Mouse (Mus musculus): ENCODE measurements around the gene Slc6a21. TPM values are rescaled to one million over a fixed set of nuclear protein-coding genes. Genes with fewer than 3 reads are reported as not detected.
A peak's percentile ranks its signal among the peaks of the same experiment; 100 is the strongest.

The Slc6a21 gene
- total RNA-seq, 2 experiments from 2014 or later: not detected

DNA sequence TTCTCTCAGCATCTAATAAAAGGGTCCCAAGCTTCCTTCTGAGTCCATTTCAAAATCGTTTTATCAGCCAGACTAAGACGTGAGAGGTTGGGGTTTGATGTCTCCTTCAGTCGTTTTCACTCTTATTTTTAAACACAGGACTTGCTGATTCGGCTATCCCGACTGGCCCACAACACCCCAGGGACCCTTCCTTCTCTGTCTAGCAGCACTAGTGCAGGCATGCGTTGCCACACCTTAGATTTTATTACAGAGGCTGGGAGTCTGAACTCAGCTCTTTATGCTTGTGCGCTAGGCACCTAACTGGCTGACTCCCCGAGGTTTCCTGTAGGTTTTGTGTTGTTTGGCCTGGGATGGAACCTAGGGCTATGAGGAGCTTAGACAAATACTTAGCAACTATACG, 36.2 kb downstream of the Slc6a21 start:
- DNase-seq (ENCODE audit: low spot score in 2 of 2): no peak

DNA sequence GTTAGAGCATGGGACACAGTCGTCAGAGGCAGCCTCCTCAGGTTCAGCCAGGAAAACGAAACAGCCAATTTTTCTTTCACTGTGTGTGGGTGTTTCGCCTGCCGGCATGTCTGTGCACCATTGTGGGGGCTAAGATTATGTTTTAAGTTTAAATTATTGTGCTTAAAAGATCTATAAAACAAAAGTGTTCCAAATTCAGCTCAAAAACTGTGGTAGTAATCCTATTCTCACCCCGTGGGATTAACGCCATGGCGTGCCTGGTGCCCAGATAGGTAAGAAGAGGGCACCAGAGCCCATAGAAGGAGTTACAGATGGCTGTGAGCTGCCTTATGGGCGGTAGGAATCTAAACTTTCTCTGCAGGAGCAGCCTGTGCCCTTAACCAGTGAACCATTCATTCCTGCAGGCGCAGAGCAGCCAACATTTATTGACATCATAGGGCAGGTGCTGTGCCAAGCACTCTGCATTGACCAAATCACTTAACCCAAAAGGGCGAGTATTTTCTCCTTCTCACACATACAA, 37.9 kb downstream of the Slc6a21 start:
- peak in 1 of 2 experiments; percentile 71 for DNase-seq (ENCODE audit: low spot score in 2 of 2)

DNA sequence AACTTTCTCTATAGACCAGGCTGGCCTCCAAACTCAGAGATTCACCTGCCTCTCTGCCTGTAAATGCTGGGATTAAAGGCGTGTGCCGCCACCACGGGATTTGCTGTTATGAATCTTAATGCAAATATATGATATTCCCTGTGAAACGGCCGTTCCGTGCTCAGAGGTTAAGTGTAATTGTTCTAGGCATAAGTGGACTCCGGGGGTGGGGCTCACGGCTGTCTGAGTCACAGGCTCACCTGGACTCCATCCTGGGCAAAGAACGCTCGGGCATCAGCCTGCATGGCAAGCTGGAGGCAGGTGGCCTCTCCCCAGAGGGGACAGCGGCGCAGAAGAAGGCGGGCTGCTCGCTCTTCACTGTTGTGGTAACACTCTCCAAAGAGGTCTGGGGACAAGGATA, 39.2 kb downstream of the Slc6a21 start:
- DNase-seq (ENCODE audit: low spot score in 2 of 2): no peak

DNA sequence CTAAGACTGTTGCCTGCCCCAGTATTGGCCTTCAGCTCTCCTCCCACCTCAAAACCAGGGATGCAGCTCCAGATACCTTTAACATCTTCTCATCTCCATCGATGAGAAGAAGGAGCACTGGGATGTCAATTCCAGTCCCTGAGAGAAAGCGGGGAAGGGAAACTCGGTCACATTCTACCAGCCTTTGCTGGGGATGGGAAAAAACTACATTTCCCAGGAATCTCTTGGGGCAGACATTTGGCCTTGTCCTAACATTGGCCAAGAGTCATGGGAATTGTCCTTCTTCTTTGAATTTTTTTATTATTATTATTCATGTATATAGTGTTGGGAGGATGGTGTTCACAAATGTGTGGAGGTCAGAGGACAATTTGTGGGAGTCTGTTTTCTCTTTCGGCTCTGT, 44.9 kb downstream of the Slc6a21 start:
- DNase-seq (ENCODE audit: low spot score in 2 of 2): no peak

DNA sequence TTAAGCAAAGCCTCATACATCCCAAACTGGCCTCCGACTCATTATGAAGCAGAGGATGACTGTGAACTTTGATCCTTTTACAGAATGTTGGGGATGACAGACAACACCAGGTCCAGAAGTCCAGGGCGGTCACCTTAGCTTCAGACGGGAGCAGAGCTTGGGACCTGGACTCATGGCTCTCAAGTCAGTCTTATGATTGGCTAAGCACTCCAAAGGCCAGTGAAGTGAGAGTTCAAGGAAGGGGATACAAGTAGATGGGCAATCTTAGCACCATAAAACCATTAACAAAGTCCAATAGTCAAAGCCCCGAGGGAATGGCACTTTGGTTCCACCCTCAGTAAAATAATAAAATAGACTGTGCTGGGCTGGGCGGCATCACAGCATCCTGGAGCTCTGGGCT, 45.8 kb downstream of the Slc6a21 start:
- no peak for DNase-seq (ENCODE audit: low spot score in 2 of 2)

DNA sequence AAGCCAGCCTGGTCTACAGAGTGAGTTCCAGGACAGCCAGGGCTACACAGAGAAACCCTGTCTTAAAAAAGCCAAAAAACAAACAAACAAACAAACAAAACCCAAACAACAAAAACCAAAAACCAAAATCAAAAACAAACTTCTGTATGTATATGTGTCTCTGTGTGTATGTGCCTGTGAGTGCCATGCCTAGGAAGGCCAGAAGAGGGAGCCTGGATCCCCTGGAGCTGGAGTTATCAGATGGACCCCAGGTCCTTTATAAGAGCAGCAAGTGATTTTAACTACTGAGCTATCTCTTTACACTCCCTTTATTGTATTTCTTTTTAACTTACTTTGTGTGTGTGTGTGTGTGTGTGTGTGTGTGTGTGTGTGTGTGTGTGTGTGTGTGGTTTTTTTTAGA, 48.5 kb downstream of the Slc6a21 start:
- no peak for DNase-seq (ENCODE audit: low spot score in 2 of 2)

DNA sequence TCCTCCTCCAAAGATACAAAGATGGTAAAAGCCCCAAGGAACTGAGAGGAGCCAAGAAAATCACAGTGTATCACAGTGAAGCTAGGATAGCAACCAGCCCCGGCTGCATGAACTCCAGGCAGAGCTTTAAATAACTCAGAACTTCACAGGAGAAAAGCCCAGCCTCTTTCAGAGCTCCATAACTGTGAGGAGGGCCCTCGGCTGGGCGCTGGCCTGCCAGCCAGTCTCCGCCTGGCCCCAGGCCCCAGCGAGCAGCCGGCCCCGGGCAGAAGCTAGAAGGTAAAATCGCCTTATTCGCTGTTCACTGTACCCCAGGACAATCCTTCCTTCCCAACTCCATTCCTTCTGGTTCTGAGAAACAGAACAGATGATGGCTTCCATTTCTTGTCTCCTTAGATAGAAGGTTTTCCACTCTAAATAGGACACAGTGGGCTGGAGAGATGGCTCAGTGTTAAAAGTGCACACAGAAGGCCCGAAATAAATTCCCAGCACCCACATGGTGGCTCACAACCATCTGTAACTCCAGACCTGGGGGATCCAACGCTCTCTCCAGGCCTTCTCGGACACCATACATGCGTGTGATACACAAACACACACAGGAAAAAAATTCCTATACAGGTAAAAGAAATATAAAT, 51.6 kb downstream of the Slc6a21 start:
- DNase-seq (ENCODE audit: low spot score in 2 of 2): no peak

DNA sequence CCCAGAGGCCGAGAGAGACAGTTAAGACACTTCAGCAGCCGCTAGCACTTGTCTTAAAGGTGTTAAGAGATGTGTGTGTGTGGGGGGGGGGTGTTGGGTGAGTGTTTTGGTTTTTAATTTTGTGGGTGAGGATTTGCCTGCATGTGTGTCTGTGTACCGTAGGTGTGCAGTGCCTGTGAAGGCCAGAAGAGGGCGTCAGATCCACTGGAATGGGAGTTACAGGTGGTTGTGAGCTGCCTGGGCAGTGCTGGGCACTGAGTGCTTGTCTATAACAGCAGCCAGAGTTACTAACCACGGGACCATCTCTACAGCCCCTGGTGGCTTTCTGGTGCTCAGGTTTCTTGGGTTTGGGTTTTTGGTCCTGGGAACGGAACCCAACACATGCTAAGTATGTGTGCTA, 54.2 kb downstream of the Slc6a21 start:
- no peak for DNase-seq (ENCODE audit: low spot score in 2 of 2)

DNA sequence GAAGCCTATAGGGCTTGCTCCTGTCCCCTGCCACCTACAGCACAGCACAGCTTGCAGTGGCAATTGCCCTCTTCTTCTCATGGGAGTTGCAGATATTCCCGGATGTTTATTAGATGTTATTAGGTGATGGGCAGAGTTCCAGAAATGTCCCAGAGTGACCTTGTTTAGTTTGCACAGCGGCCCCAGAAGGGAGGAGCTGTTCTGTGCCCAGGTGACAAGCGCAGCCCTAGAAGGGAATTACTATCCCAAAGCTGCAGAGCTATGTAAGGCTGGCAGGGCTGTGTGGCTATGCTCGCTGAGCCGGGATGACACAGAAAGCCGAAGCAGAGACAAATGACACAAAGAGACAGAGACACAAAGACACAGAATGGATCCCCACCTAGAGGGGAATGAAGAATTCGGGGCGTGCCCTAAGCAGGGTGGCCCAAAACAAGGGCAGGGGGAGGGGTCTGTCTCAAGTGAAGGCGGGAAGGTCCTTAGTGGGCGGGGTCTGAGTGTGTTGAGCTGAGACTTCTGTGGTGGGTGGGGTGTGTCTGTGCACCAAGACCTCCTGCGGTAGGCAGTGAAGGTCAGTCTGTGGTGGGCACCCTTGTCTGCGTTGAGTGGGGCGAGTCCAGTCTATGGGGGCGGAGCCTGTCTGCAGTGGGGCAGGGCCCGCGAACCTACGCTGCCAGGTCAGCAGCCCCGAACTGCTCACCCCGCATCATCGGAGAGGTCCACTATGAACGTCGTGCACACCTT, 55.5 kb downstream of the Slc6a21 start:
- no peak for DNase-seq (ENCODE audit: low spot score in 2 of 2)

DNA sequence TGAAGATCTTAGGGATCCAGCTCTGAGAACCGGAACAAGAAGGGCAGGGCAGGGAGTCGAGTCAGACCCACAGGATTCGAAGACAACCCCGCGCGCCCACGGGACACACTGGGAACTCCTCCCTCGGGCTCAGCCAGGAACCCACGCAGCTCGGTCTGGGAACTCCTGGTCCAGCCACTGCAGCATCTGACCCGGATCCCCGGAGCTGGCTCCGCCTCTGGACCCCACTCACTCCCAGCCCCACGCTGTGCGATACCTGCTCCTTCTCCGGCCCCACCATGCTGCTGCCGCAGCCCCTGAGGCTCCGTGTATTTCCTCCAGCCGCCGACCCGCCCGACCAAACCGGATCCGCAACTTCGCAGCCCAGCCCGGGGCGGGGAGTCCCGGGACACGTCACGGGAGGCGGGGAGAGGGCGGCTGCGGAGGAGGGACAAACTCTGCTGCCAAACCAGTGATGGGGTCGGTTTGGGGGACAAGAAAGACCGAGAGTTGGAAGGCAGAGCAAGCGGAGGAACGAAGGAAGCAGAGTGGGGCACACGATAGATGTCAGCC, 56.2 kb downstream of the Slc6a21 start, which contains the start of gene Trpm4:
Gene Trpm4 (minus strand): TSS at position 350 of the 552 bp plus-strand sequence.
- peak in 1 of 2 experiments; percentile 60 for DNase-seq (ENCODE audit: low spot score in 2 of 2)

DNA sequence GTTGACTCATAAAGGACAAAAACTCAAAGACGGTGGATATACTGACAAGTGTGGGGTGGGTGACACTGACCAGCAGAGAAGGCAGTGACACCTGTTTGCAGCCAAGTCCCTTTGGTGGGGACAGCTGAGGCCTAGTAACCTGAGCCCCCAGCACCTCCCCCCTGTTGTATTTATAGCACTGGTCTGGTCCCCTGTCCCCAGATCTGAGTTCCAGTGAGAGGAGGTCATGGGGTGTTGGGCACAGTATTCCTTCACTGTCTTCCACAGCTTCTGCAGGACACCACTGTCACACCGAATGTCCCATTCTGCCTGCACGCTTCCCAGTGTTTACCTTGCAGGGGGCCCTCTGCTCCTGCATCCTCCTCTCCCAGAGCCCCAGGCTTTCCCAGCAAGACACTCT, 57.3 kb downstream of the Slc6a21 start:
- no peak for DNase-seq (ENCODE audit: low spot score in 2 of 2)

DNA sequence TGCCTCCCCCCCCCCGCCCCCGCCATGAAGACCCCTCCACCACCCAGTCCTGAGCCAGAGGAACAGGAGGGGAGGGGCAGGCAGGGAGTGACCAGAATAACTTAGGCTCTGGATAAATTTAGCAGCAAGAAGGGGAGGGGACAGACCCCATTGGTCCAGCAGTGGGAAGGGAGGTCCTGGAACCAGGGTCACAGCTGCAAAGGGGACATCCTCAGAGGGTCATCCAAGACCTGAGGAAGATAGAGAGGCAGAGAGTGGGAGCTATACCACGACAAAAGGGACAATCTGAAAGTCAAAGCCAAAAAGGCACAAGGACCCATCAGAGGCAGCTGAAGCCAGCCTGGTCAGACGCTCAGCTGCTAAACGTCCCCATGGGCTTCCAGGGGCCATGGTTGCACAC, 57.7 kb downstream of the Slc6a21 start, which contains the start of gene Hrc:
Gene Hrc (plus strand): TSS at position 235 of the 400 bp plus-strand sequence.
- no peak for DNase-seq (ENCODE audit: low spot score in 2 of 2)

DNA sequence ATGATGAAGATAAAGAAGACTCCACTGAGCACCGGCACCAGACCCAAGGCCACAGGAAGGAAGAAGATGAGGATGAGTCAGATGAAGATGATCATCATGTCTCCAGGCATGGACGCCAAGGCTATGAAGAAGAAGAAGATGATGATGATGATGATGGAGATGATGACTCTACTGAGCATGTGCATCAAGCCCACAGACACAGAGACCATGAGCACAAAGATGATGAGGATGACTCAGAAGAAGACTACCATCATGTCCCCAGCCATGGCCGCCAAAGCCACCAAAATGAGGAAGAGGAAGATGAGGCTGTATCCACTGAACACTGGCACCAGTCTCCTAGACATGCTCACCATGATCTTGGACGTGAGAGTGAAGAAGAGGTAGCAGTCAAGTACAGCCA, 59.0 kb downstream of the Slc6a21 start:
- no peak for DNase-seq (ENCODE audit: low spot score in 2 of 2)

DNA sequence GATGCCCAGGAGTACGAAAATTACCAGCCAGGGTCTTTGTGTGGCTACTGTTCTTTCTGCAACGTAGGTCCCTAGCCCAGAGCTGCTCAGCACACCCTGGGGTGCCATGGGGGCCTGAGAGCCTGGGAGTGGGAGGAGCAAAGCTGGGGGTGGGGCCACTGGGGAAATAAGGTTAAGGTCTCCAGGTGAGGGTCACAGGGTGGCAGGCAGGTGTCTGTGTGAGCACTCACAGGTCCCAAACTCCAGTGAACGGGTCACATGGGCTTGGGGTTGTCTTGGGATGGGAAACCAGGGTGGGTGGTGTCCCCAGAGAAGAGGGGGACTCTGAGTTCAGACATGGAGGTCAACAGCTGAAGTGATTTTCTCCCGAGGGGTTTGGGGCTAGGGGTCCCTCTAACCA, 60.2 kb downstream of the Slc6a21 start:
- no peak for DNase-seq (ENCODE audit: low spot score in 2 of 2)

DNA sequence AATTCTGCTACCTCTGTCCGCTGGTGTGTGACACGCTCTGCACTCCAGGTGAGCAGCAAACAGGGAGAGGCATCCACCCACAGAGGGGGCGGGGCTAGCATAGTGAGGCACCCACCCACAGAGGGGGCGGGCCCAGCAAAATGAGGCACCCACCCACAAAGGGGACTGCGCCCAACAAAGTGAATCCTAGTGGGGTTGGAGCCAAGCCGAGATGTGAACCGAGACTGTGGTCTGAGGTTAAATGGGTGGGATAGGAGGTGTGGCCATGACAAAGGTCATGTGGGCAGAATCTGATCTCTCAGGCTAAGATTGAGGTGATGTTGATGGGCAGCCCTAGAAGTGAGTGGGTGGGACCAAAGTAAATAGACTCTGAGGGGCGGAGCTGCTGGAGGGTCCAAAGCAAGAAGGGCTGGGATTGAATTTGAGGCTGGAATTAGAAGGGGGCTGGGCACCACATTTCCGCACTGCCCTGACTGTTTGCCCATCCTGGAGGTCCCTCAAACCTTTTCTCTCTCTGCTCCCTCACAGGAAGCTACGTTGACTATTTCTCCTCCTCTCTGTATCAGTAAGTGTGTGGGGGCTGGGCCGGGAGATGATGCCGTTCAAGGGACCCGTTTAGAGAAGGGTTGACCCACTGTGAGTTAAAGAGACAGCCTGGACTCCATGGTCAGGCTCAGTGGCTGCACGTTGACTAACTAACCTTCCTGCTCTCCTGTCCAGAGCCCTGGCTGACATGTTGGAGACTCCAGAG, 61.0 kb downstream of the Slc6a21 start:
- peak in 1 of 2 experiments; percentile 27 for DNase-seq (ENCODE audit: low spot score in 2 of 2)

Other genes with a start within 250 kb of the Slc6a21 start
- gene Prr12, start 224.6 kb upstream of the Slc6a21 start, total RNA-seq (2021): 10 to 100 TPM; 75.7 to 77.5 TPM
- gene Nosip, start 215.1 kb upstream of the Slc6a21 start, total RNA-seq (2021): 10 to 100 TPM; 50.8 to 57.6 TPM
- gene Prrg2, start 214.8 kb upstream of the Slc6a21 start, total RNA-seq (2021): 1 to 10 TPM; 5.9 TPM
- gene Rcn3, start 185.3 kb upstream of the Slc6a21 start, total RNA-seq (2021): 1 to 10 TPM; 7.4 to 8.5 TPM
- gene Fcgrt, start 173.7 kb upstream of the Slc6a21 start, total RNA-seq (2021): 10 to 100 TPM; 14.8 to 18.7 TPM
- gene Rps11, start 153.1 kb upstream of the Slc6a21 start, total RNA-seq (2021): 100 to 1,000 TPM; 481 to 486 TPM
- gene Rpl13a, start 148.8 kb upstream of the Slc6a21 start, total RNA-seq (2021): 100 to 1,000 TPM; 866 to 870 TPM
- gene Gm45713, start 141.3 kb upstream of the Slc6a21 start, total RNA-seq (2021): not detected
- 1 to 10 TPM; 6.9 to 9.5 TPM for gene Flt3l, start 141.1 kb upstream of the Slc6a21 start, total RNA-seq (2021)
- 10 to 100 TPM; 43.2 to 44.5 TPM for gene Pih1d1, start 123.2 kb upstream of the Slc6a21 start, total RNA-seq (2021)
- gene Aldh16a1, start 122.9 kb upstream of the Slc6a21 start, total RNA-seq (2021): 10 to 100 TPM; 11.4 to 16.3 TPM
- gene Slc17a7, start 113.6 kb upstream of the Slc6a21 start, total RNA-seq (2021): 1,000 to 10,000 TPM; 1,340 to 1,403 TPM
- under 1 TPM in 1 of 2 experiments, not detected in 1; 0.18 TPM for gene Gfy, start 97.9 kb upstream of the Slc6a21 start, total RNA-seq (2021)
- gene Pth2, start 96.5 kb upstream of the Slc6a21 start, total RNA-seq (2021): not detected
- 1 to 10 TPM; 2.2 to 3.4 TPM for gene Ccdc155, start 72.6 kb upstream of the Slc6a21 start, total RNA-seq (2021)
- 1 to 10 TPM; 1.9 to 3.1 TPM for gene Dkkl1, start 65.4 kb upstream of the Slc6a21 start, total RNA-seq (2021)
- gene Tead2, start 61.8 kb upstream of the Slc6a21 start, total RNA-seq (2021): 1 to 10 TPM; 3.2 to 4.2 TPM
- 1 to 10 TPM; 4.5 to 4.8 TPM for gene Cd37, start 38.4 kb upstream of the Slc6a21 start, total RNA-seq (2021)
- gene Slc6a16, start 36.4 kb upstream of the Slc6a21 start, total RNA-seq (2021): 1 to 10 TPM; 1.3 to 2.6 TPM
- 10 to 100 TPM in 1 of 2 experiments, 1 to 10 TPM in 1; 9.7 to 16.2 TPM for gene Trpm4, start 56.3 kb downstream of the Slc6a21 start, total RNA-seq (2021)
- gene Hrc, start 57.8 kb downstream of the Slc6a21 start, total RNA-seq (2021): under 1 TPM; 0.17 to 0.18 TPM
- 100 to 1,000 TPM; 132 to 139 TPM for gene Ppfia3, start 89.5 kb downstream of the Slc6a21 start, total RNA-seq (2021)
- gene Lin7b, start 93.1 kb downstream of the Slc6a21 start, total RNA-seq (2021): 100 to 1,000 TPM; 134 to 144 TPM
- 100 to 1,000 TPM; 364 to 405 TPM for gene Snrnp70, start 118.2 kb downstream of the Slc6a21 start, total RNA-seq (2021)
- gene Kcna7, start 128.1 kb downstream of the Slc6a21 start, total RNA-seq (2021): not detected
- not detected for gene Ntf5, start 136.2 kb downstream of the Slc6a21 start, total RNA-seq (2021)
- under 1 TPM in 1 of 2 experiments, not detected in 1; 0.50 TPM for gene Lhb, start 143.3 kb downstream of the Slc6a21 start, total RNA-seq (2021)
- gene Gys1, start 157.3 kb downstream of the Slc6a21 start, total RNA-seq (2021): 10 to 100 TPM; 13.5 to 15.4 TPM
- gene Ruvbl2, start 160.6 kb downstream of the Slc6a21 start, total RNA-seq (2021): 10 to 100 TPM; 34.6 to 37.7 TPM
- gene Ftl1, start 182.4 kb downstream of the Slc6a21 start, total RNA-seq (2021): 100 to 1,000 TPM; 230 to 234 TPM
- 10 to 100 TPM; 68.5 to 68.9 TPM for gene Bax, start 189.4 kb downstream of the Slc6a21 start, total RNA-seq (2021)
- under 1 TPM in 1 of 2 experiments, not detected in 1; 0.20 TPM for gene Tulp2, start 204.4 kb downstream of the Slc6a21 start, total RNA-seq (2021)
- gene Gm45808, start 209.3 kb downstream of the Slc6a21 start, total RNA-seq (2021): 1 to 10 TPM in 1 of 2 experiments, under 1 TPM in 1; 0.91 to 1.2 TPM
- 1 to 10 TPM; 5.3 to 5.7 TPM for gene Dhdh, start 211.3 kb downstream of the Slc6a21 start, total RNA-seq (2021)
- 100 to 1,000 TPM; 109 to 110 TPM for gene Nucb1, start 232.9 kb downstream of the Slc6a21 start, total RNA-seq (2021)
- 10 to 100 TPM; 22.1 to 23.3 TPM for gene Ppp1r15a, start 248.8 kb downstream of the Slc6a21 start, total RNA-seq (2021)
- gene Plekha4, start 248.8 kb downstream of the Slc6a21 start, total RNA-seq (2021): under 1 TPM; 0.64 to 0.71 TPM